ENCODE assay signal across 11 mouse cellular contexts in the genomic region with DNA sequence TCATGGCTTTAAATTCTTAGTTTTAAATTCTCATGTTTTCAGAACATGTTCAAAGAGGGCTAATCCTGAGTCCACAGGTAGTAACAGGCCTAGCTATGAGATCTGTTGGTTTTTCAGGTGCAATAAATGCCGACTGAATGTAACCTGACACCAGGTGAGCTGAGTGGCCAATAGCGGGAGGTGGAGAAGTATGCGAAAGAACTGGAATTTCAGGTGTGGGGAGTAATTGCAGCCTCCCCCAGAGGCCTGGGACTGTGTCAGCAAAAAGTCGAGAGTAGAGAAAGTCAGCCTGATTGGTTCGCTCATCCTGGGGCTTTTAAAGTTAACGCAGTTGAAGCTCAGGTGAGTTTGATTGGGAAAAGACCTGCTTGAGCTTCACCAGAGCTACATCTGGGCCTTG. TPM values are rescaled to one million over a fixed set of nuclear protein-coding genes. Genes with fewer than 3 reads are reported as not detected.
A peak's percentile ranks its signal among the peaks of the same experiment; 100 is the strongest.
DNase-seq lines count a peak whose midpoint lies in the region; ATAC-seq lines count a peak whose summit lies in the region.
"Had no signal": no experiment of that assay in that cellular context is flagged by ENCODE, and none has a peak within 500 bp of the region (broad histone marks: within the 10 kb centered on the region; RNA-seq: fewer than 3 reads in every experiment).

No protein-coding gene starts in this region.

- peak; percentile 47 for DNase-seq in embryo, embryonic 10 days (ENCODE audit: low spot score)
- DNase-seq in embryo, embryonic 11 days: no peak
- DNase-seq in kidney, adult 9 months: peak; percentile 78
- DNase-seq in lung, postnatal 10 days: peak; percentile 65
- DNase-seq in right cerebral cortex, adult 18-20 months: no peak
- no peak for DNase-seq in gastrocnemius, adult 8-10 months (ENCODE audit: low spot score in 2 of 2)
- no peak for DNase-seq in left cerebral cortex, postnatal 36 days (ENCODE audit: low spot score in 2 of 2)
- DNase-seq: adrenal gland, adult 2 months; midbrain, embryonic 14.5 days had no signal

- no peak overlapping the region for H3K27ac ChIP-seq in embryonic facial prominence, embryonic 12.5 days
- H3K27ac ChIP-seq: hindbrain, embryonic 12.5 days had no signal

- intact Hi-C loops in left cerebral cortex, postnatal 36 days (cut with DNase I): no loop called here

- H3K4me2 ChIP-seq in embryonic facial prominence, embryonic 12.5 days (replicated peaks): no peak overlapping the region
- H3K4me2 ChIP-seq: hindbrain, embryonic 12.5 days had no signal

- no peaks in the 10 kb centered on the region for H3K27me3 ChIP-seq in embryonic facial prominence, embryonic 12.5 days
- H3K27me3 ChIP-seq: hindbrain, embryonic 12.5 days had no signal

- H3K9ac ChIP-seq in embryonic facial prominence, embryonic 12.5 days: no peak overlapping the region
- H3K9ac ChIP-seq: hindbrain, embryonic 12.5 days had no signal

- WGBS in embryonic facial prominence, embryonic 12.5 days: 48% methylated on average over 6 of the region's 6 CpGs

- no peaks in the 10 kb centered on the region for H3K9me3 ChIP-seq in embryonic facial prominence, embryonic 12.5 days
- H3K9me3 ChIP-seq: hindbrain, embryonic 12.5 days had no signal

- H3K36me3 ChIP-seq in embryonic facial prominence, embryonic 12.5 days: no peaks in the 10 kb centered on the region
- H3K36me3 ChIP-seq: hindbrain, embryonic 12.5 days had no signal

- H3K4me1 ChIP-seq in embryonic facial prominence, embryonic 12.5 days: no peaks in the 10 kb centered on the region
- H3K4me1 ChIP-seq: hindbrain, embryonic 12.5 days had no signal

- ATAC-seq in embryonic facial prominence, embryonic 12.5 days (ENCODE audit: insufficient number of reproducible peaks, insufficient read depth, low FRiP score, low TSS enrichment): peak; percentile 74; the same call in 1 of the 2 replicates

- H3K4me3 ChIP-seq in embryonic facial prominence, embryonic 12.5 days: no peak overlapping the region
- H3K4me3 ChIP-seq: hindbrain, embryonic 12.5 days had no signal

RNA-seq across cellular contexts. Expression of gene Wbp4, which starts 46.4 kb away (rescaled TPM):
- polyA plus RNA-seq in embryonic facial prominence, embryonic 12.5 days (2016; fragmentation: Nextera tagmentation; extraction: Ambion mirVana): 51.1 and 54.1 TPM in 2 replicates
- 10 to 100 TPM; 18.1 to 23.2 (median 20.3) TPM for total RNA-seq in gastrocnemius, adult 8-10 months (2022)
- 10 to 100 TPM; 48.2 to 51.7 TPM for total RNA-seq in left cerebral cortex, postnatal 36 days (2021)

RNA-seq across cellular contexts. Expression of gene Elf1, which starts 46.7 kb away (rescaled TPM):
- 12.4 and 12.7 TPM in 2 replicates for polyA plus RNA-seq in embryonic facial prominence, embryonic 12.5 days (2016; fragmentation: Nextera tagmentation; extraction: Ambion mirVana)
- 1 to 10 TPM; 3.0 to 4.3 (median 4.0) TPM for total RNA-seq in gastrocnemius, adult 8-10 months (2022)
- 1 to 10 TPM; 4.1 to 4.8 TPM for total RNA-seq in left cerebral cortex, postnatal 36 days (2021)

RNA-seq across cellular contexts. Expression of gene Sugt1, which starts 59.8 kb away (rescaled TPM):
- polyA plus RNA-seq in embryonic facial prominence, embryonic 12.5 days (2016; fragmentation: Nextera tagmentation; extraction: Ambion mirVana): 134 and 140 TPM in 2 replicates
- total RNA-seq in gastrocnemius, adult 8-10 months (2022): 100 to 1,000 TPM in 2 of 4 experiments, 10 to 100 TPM in 2; 89.1 to 121 (median 109) TPM
- 10 to 100 TPM; 83.0 to 91.4 TPM for total RNA-seq in left cerebral cortex, postnatal 36 days (2021)

Comparison
In these comparisons a context has a peak if more than half of its experiments do, and no peak if none do; other contexts are left out.
1. DNase-seq: peak in embryo, embryonic 10 days (single experiment), kidney, adult 9 months (single experiment) and lung, postnatal 10 days (single experiment); none in embryo, embryonic 11 days (single experiment), right cerebral cortex, adult 18-20 months (single experiment), gastrocnemius, adult 8-10 months (0 of 2) and left cerebral cortex, postnatal 36 days (0 of 2).